Mouse (Mus musculus) frontal cortex, postnatal 25 days (tissue): ENCODE results near the gene Slc22a12.

ENCODE experiments used
- DNase-seq, 2 experiments: peaks; one replicate each; pipeline ENCODE4 v3.0.0; 2022; ENCODE audit warnings: low spot score in 2 of 2

The Slc22a12 gene

DNA sequence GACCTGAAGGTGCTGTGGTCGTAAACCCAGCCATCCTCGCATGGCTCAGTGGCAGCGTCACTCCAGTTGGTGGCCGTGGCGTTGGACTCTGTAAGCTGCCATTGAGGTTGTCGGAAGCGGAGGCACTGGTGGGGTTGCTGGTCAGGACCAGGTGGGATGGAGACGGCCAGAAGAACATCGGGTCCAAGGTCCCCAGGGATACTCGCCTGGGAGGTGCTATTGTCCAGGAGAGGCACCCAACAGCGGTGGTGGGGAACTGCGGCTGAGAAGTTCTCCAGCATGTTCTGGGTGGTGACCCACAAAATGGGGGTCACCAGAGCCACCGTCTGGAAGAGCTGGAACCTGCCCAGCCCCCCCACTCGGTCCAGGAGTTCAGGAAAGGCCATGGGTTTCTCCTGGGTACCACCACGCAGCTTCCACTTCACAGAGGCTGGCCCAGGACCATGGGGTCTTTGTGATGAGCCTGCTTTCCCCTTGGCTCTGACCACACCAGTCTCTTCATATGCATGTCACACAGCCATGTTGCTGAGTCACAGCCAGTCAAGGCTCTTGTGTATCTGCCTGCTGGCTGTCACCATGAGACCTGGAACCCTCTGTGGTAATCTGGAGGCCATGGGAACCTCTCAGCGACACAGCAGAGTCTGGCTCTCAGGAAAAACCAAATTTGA is at the start of gene Slc22a12:
Gene Slc22a12 (minus strand): TSS at position 666 of the 668 bp plus-strand sequence.
- no peak for DNase-seq

DNA sequence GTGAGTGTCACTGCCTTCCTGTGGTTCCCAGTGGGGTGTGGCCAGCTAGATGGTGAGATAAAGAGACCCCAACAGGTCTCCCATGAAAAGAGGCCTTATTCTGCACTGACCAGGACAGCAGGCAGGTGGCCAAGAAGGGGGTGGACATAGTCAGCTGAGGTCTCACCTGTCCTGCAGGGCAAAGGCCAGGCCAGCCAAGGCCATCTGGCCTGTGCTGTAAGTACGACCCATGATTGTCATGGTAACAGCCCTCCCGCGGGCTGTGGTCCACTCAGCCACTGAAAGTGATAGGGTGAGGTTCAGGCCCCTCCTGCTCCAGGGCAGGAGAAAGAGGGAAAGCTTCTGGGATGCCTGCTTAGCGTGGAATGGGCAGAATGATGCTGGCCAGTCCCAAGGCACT is 29.2 kb upstream of the Slc22a12 start:
- DNase-seq, result no peak

DNA sequence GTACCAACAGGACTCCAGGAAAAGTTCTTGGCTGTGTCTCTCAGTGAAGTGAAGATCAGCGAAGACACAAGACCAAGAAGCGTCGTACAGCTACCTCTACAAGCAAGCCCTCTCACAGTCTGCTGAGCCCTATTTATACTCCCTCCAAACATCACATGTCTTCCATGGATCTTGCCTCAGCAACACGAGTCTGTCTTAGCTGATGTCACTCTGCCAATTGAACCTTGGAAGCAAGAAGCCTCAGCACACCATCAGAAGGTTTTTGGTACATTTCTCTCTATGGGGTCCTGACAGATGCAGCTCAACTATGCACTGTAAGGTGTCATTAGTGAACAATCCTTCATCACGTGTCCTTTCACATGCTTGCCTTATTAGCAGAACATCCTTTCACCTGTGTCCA is 28.6 kb upstream of the Slc22a12 start:
- no peak for DNase-seq

DNA sequence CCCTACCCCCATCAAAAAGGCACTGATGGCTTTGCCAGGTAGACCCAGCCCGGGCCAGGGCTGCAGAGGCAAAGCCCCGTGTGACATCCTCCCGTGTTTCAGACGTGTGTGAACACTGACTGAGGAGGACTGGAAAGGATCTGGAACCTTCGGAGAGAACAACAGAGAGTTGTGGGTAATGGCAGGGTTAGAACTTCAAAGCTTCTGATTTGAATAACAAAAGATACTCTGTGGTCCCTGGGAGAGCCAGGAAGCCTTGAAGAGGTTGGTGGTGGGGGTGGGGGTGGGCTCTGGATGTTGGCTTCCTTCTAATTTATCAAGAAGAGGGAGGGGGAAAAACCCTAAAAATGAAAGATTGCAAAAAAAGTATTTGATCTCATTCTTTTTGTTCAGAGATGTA is 26.7 kb upstream of the Slc22a12 start:
- no peak for DNase-seq

DNA sequence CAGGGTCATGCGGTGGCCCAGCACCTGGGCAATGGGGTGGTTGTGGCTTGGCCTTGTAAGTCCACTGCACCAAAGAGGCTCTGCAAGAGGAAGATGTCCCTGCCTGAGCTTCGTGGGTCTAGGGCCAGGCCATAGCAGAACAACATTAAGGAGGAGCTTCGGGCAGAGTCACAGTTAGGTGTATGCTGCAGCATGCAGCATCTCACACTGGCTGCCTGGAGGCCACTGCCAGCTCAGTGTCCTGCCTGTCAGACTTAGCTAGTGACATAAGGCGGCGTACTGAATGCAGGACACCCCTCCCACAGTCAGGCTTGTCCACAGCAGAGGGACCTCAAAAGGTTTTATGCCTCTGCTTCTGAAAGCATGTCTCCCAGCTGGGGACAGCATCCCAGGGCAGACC is 26.2 kb upstream of the Slc22a12 start:
- no peak for DNase-seq

DNA sequence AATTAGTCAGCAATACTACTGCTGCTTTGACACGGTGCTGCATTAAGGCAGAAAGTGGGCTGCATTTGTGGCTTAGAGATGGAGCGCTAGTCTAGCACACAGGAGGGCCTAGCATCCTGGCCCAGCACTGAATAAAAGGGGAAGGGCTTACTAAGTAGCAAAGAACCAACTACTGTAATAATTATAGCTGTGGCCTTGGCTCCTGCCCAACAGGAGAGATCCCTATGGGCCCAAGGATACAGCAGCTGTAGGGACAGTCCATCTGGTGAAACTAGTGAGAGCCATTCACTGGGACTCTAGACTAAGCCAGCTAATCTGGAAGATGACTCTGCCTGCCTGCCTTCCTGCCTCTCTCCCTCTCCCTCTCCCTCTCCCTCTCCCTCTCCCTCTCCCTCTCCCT is 23.6 kb upstream of the Slc22a12 start:
- DNase-seq, result no peak

DNA sequence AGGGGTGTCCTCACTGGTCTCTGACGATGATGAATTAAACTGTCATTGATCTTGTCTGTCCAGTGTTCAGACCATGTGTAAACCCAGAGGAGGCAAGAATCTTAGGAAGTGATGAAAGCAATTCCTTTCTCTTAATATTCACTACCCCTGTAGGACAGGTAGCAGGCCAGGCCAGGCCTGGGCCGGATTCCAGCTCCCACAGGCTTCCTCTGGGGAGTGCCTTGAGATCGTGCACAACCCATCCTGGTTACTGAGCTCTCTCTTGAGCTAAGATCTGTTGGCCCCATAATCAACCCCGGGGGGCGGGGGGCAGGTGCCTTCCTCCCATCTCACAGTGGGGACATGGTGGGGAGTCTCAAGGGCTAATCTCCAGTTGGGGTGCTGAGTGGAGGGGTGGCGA is 22.3 kb upstream of the Slc22a12 start:
- no peak for DNase-seq

DNA sequence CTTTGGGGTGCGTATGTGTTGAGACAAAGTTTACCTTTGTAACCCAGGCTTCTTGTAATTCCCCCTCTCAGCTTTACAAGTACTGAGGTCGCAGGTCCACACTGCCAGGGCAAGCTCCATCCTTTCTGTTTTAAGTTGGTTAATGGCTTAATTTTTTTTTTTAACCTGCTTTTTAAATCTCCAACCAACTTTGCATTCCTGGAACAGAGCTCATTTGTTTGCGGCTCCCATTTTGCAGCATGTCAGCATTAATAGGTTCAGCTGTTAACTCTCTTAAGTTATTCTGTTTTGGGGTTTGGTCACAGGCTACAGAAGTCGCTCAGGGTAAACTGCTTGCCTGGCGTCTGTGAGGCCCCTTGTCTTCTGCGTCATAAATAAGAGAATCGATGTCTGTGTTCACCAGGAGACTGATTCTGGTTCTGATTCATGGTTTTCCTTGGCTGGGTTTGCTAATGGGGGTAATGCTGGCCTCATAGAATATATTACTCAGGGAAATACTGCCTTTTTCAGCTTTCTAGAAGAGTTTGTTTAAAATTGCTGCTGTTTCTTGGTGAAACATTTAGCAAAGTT is 17.5 kb upstream of the Slc22a12 start:
- DNase-seq, result no peak

DNA sequence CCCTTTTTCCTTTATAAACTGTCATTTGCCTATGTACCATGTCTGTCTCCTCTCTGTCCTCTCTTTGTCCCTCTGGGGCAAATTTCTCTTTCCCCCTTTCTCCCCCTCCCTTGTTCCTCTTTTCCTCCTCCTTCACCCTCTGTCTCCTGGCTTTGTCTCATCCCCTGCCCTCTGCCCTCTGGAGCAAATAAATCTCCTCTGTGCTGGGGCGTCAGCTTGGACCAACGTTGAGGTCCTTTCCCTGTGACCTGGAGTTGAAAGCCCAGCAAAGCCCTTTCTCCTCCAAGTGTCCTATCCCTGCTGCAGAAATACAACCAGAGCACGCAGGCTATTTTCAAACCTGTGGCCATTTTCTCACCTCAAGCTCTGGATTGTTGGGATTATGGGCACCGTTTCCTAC is 16.7 kb upstream of the Slc22a12 start:
- no peak for DNase-seq

DNA sequence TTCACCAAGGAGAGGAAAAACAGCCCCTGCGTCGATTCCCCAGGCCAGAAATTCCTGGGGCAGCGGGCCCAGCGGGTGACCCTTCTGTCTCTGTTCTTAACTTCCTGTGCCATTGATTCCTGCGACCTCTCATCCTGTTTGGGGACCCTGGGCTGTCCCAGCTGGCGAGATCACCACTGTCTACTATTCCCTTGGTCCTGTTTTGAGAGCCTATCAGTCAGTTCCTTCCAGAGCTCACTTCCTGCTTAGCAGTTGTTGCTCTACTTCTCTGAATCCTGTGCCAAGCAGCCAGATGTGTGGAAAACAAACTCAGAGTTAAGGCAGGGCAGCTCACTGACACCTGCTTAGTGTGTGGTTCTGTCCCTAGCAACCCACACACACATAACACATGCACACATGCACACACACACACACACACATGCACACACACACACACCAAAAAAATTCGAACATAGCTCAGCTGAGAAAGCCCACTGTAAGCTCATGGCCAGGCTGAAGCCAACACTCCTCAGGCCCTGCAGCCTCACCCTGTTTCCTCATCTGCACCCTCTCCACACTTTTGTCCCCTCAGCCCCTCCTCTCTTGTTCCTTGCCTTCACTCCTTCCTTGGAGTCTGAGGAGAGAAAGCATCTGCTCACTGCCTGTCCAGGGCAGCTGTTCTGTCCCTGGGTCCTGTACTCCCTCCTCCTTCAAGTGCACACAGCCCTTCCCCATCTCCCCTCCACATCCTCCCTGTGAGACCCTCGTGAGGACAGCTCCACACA is 11.2 kb upstream of the Slc22a12 start:
- DNase-seq, result no peak

DNA sequence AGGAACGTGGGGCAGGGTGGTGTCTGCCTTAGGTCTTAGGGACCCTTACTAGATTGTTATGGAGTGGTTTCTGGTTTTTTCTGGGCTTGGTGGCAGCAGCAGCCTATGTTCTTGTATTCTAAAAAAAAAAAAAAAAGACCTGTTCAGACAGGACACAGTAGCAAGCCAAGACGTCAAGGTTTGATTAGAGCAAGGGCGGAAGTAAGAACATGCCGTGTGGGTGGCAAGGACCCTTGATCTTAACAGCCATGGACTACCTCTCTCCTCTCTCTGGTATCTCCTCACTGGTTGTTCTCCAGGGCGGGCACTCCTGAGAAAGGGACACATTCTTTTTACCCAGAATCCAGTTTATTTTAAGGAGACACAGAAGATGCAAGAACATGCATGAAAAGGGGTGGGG is 10.3 kb upstream of the Slc22a12 start:
- DNase-seq, result no peak

DNA sequence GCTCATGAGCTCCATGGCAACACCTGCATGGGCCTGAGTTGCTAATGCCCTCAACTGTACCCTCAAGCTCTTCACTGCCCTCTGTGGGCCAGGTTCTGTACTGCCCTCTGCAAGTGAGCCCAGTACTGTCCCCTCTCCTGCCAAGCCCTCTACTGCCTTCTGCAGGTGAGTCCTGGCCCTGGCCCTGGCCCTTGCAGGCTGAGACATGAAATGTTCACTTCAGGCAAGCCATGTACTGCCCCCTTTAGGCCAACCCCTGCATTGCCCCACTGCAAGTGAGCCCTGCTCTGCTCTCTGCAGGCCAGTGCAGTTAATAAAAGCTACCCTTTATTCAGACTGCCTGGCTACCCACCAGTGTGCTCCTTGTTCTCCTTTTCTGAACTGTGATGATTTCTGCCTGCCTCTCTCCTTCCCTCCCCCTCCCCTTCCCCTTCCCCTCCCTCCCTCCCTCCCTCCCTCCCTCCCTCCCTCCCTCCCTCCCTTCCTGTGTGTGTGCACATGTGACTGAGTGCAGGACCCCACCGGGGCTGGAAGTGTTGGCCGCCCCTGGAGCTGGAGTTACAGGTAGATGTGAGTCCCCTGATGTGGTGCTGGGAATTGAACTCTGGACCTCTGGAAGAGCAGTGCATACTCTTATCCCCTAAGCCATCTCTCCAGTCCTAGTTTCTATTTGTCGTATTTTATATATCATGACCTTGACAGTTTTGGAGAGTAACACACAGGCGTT is 9.6 kb upstream of the Slc22a12 start:
- no peak for DNase-seq

DNA sequence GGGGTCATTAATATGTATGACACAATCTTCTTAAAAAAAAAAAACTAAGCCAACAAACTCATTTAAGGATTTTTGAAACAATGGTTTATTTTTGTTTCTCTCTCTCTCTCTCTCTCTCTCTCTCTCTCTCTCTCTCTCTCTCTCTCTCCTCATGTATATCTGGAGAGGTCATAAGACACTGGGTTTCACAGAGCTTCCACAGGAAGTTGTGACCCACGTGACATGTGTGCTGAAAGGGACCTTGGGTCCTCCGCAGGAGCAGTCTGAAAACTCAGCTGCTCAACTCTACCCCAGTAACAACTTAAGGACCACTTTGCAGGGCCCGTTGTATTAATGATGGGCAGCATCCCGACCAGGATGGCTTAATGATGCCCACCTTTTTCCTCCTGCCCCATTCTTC is 8.4 kb upstream of the Slc22a12 start:
- no peak for DNase-seq

DNA sequence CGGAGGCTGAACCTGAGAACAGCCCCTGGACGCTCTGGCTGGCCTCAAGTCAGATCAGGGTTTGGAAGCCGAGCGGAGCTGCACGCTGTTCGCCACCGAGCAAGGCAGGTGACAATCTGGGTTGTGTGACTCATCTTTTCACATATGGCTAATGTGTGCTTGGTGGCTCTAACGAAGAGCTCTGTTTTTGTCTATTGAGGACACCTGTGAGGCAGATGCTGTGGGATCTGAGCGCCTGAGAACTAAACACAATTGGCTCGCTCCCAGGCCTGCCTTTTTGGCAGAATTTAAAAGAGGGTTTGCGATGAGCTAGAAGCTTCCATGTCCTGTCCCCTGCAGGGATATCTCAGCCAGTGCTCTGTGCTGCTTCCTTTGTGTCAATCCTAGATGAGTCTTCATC is 6.7 kb upstream of the Slc22a12 start:
- DNase-seq, result no peak

DNA sequence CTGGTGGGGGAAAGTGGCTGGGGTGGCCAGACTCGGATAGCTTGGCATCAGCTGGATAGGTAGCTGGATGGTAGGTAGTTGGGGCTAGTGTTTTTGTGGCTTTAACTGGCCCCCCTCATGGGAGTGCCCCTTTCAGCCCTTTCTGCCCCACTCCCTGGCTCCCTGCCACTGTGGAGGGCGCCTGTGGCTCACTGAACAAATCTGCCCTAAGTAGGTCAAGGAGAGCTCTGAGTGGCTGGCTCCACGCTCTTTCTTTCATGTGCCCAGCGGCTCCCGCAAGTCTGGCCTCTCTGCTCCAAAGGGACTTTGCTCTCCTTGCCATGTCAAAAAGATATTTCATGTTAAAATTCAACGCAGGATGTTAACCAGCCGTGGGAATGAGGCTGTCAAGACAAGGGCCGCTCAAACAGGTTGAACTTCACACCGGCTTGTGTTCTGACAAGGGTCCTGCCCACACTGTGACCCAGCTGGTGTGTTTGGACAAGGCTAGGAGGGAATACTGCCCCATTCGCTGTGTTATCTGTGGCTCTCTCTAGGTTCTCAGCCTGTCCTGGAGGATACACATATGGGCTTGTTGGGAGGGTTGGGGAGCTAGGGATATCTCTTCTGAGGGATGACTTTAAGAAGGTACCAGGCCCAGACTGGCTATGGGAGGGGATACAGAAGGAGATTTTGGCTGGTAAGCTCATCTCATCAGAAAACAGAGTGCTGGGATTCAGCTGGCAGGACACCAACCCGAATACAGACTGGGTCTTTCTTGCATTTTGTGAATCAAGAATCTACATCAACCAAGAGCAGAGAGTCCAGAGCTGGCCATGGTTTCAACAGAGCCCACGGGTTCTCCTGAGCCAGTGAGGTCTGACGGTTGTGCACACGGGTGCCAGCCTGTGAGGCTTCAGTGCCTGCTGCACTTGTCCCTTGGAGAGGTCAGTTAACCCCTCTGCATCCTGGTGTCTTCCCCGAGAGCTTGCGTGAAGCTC is 5.9 kb upstream of the Slc22a12 start:
- no peak for DNase-seq

DNA sequence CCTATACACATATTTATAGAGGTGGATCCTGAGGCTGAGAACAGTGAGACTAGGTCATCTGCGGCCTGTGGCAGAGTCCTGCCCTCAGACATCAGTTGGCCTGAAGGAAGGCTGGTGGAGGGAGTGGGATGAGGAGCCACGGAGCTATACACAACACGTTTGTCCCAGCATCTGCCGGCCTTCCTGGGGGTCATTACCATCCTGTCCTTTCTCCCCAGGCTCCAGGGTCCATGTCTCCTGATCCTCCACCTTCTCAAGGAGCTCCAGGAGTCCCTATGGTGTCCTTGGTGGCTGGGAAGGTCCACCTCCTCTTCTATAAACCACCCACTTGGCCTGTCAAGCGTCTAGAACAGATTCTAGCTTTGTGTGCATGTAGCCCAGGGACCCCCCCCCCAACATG is 5.0 kb upstream of the Slc22a12 start:
- DNase-seq, result no peak

DNA sequence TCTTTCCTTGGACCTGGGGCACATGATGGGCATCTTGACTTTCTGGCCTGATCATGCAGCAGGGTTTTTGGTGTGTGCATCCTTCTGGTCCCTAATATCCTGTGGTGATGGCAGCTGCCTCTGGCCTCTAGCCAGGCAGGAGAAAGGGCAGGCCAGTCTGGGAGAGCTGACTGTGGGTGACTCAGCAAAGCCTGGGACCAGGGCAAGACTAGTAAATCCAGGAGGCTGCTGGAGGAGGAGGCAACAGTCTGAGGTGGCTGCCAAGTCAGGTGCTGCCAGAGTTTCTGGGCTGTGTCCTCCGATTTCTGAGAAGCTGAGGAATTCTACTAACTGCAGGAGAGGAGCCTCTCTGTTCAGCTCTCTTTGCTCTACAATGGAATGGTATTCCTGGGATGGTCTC is 3.3 kb upstream of the Slc22a12 start:
- no peak for DNase-seq

DNA sequence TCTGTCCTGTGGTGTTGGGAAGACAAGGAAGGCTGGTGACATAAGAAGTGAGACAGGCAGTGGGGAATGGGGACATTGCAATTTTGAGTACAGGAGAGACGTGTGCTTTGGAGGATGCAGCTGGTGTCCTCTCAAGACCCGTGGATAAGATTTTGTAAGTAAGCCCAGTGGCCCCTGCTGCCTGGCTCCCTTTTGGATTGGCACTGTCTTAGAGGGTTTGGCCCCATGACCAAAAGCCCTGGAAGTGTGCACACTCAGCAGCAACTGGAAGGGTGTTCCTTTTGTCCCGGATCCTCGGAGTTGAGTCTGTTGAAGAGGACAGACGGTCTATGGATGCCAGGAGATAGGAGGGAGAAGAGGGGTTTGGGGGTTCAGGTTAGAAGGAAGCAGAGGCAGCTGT is 2.6 kb upstream of the Slc22a12 start:
- no peak for DNase-seq

DNA sequence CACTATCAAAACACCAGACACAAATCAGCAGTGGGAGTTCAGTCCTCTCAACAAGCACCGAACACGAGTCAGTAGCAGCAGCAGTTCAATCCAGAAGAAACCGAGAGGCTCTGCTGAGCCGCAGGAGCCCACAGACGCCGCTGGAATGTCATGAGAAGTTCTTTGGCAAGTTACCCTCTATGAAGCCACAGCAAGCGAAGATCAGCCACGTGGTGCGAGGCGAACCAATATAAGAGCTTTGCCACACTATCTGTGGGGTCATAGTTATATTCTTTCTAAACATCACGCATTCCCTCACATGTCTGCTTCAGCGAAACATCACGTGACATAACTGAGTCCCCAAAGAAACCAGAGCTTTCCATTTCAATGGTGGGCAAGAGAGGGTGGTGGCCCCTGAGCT is 1.9 kb upstream of the Slc22a12 start:
- no peak for DNase-seq

DNA sequence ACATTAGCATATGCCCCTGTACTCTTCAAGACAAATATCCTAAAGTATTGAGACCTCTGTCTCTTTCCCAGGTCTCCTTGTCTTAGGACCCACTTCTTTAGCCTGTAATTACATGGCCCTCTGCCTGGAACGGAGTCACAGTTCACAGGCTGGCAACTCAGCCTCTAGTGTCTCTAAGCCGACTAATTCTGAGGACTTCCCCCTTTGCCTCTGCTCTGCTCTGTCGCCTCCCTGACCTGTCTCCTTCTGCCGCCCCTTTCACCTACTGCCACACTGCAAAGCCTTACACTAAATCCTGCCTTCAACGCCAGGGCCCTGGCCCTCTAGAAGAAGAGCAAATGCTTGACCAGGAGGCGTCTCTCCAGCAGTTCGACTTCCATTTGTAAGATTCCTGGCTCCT is 686 bp upstream of the Slc22a12 start:
- DNase-seq, result no peak

DNA sequence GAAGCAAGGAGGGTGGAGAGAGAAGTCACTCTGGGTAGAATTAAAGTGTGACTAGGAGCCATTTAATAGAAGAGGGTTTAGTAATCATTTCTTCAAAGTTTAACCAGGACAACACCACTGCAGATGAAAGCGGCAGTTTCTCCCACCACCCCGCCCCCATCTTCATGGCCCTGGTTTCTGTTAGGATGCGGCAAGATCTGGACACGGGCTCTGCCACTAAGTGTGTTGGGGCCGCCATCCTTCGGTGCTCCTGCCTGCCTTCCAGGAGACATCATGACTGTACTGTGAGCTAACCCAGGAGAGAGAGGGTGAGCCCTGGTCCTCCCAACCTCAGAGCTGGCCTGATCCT is 177 bp upstream of the Slc22a12 start:
- no peak for DNase-seq

DNA sequence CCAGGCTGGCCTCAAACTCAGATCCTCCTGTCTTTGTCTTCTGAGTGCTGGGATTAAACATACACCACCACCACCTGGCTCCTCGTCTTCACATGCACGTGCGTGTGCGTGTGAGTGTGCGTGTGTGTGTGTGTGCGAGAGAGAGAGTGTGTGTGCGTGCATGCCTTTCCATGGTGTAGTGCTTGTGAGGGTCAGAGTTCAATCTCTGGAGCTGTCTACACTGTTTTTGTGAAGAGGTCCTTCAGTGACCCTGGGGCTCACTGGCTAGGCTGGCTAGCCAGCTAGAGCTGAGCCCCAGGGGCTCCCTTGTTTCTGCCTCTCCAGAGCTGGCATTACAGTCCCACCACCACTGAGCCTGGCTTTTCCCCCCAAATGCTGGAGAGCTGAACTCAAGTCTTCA is 1.3 kb downstream of the Slc22a12 start:
- no peak for DNase-seq
